Mouse (Mus musculus) midbrain, embryonic 15.5 days (tissue): ENCODE data around the gene Supt4a. TPM values are rescaled to one million over a fixed set of nuclear protein-coding genes. Genes with fewer than 3 reads are reported as not detected.

Experiments
- ATAC-seq: fragments of 200-750 bp; cut with Nextera tagmentation; replicated peaks from 2 replicates; pipeline ENCODE4 v1.8.0; 2017; ENCODE audit warnings: moderate TSS enrichment
- H3K27ac ChIP-seq: fragments of 300-500 bp; sonication (generic); 2 replicates; pipeline ENCODE4 v1.5.1; 2015; ENCODE audit warnings: mild to moderate bottlenecking, inconsistent platforms
- H3K27me3 ChIP-seq: fragments of 300-500 bp; sonication (generic); replicated peaks from 2 replicates; pipeline ENCODE4 v1.6.1; 2015; ENCODE audit warnings: inconsistent platforms
- H3K36me3 ChIP-seq: fragments of 300-500 bp; sonication (generic); replicated peaks from 2 replicates; pipeline ENCODE4 v1.6.1; 2015; ENCODE audit warnings: inconsistent platforms
- H3K4me1 ChIP-seq: fragments of 300-500 bp; sonication (generic); 2 replicates; pipeline ENCODE4 v1.6.1; 2015; ENCODE audit warnings: inconsistent platforms
- H3K4me2 ChIP-seq: fragments of 300-500 bp; sonication (generic); 2 replicates; pipeline ENCODE4 v1.6.1; 2015; ENCODE audit warnings: inconsistent platforms, mild to moderate bottlenecking, moderate library complexity
- H3K4me3 ChIP-seq: fragments of 300-500 bp; sonication (generic); 2 replicates; pipeline ENCODE4 v1.5.1; 2015; ENCODE audit warnings: mild to moderate bottlenecking, inconsistent platforms
- H3K9ac ChIP-seq: fragments of 300-500 bp; sonication (generic); 2 replicates; pipeline ENCODE4 v1.6.1; 2015; ENCODE audit warnings: mild to moderate bottlenecking, inconsistent platforms
- H3K9me3 ChIP-seq: fragments of 300-500 bp; sonication (generic); 2 replicates; pipeline ENCODE4 v1.6.1; 2016; ENCODE audit warnings: inconsistent platforms
- WGBS: fragments of 180-500 bp; shearing (Covaris S2); methylation state at CpG from one replicate; pipeline ENCODE4 v1.1.7; 2015; ENCODE audit warnings: mixed read lengths; 5-methylcytosine and 5-hydroxymethylcytosine counted together
- polyA plus RNA-seq: library from polyadenylated mRNA; unstranded; fragments of >200 nt; fragmentation: Nextera tagmentation; extraction: Ambion mirVana; gene quantifications from 2 replicates; pipeline ENCODE4 v1.2.1, GENCODE M21; 2015

Gene Supt4a
- polyA plus RNA-seq, 1 experiment from 2014 or later: 136 TPM

- no peak overlapping the region for H3K27ac ChIP-seq
- H3K4me3 ChIP-seq: no peak overlapping the region
- peaks cover 15% of the 10 kb centered on the region for H3K4me1 ChIP-seq
- no peaks in the 10 kb centered on the region for H3K27me3 ChIP-seq
- ATAC-seq: no peak
- H3K36me3 ChIP-seq: no peaks in the 10 kb centered on the region
- no peak overlapping the region for H3K9ac ChIP-seq
- no peak overlapping the region for H3K4me2 ChIP-seq
- 81% methylated on average over 18 of the region's 18 CpGs for WGBS
- H3K9me3 ChIP-seq: no peaks in the 10 kb centered on the region
Measured at GRCm38 (mm10) chr11:87728850-87729592, 8.3 kb upstream of the Supt4a start.

- peaks cover 18% of the 10 kb centered on the region for H3K4me1 ChIP-seq
- H3K27me3 ChIP-seq: no peaks in the 10 kb centered on the region
- no peak overlapping the region for H3K4me2 ChIP-seq
- H3K4me3 ChIP-seq: no peak overlapping the region
- H3K36me3 ChIP-seq: no peaks in the 10 kb centered on the region
- H3K27ac ChIP-seq: no peak overlapping the region
- H3K9ac ChIP-seq: no peak overlapping the region
- no peaks in the 10 kb centered on the region for H3K9me3 ChIP-seq
- WGBS: 87% methylated on average over 13 of the region's 13 CpGs
- no peak for ATAC-seq
Measured at GRCm38 (mm10) chr11:87729593-87730185, 7.7 kb upstream of the Supt4a start.

GRCm38 (mm10) chr11:87730652-87731310, 6.6 kb upstream of the Supt4a start:
- H3K9me3 ChIP-seq: no peaks in the 10 kb centered on the region
- peaks cover 18% of the 10 kb centered on the region for H3K4me1 ChIP-seq
- H3K4me3 ChIP-seq: no peak overlapping the region
- no peak overlapping the region for H3K4me2 ChIP-seq
- H3K27me3 ChIP-seq: no peaks in the 10 kb centered on the region
- H3K36me3 ChIP-seq: no peaks in the 10 kb centered on the region
- WGBS: 75% methylated on average over 10 of the region's 10 CpGs
- no peak overlapping the region for H3K27ac ChIP-seq
- ATAC-seq: no peak
- no peak overlapping the region for H3K9ac ChIP-seq

GRCm38 (mm10) chr11:87734346-87734745, 3.0 kb upstream of the Supt4a start:
- no peak for ATAC-seq
- H3K9me3 ChIP-seq: no peaks in the 10 kb centered on the region
- peaks cover 31% of the 10 kb centered on the region for H3K4me1 ChIP-seq
- peak overlapping the region; percentile 41 for H3K4me2 ChIP-seq
- no peaks in the 10 kb centered on the region for H3K36me3 ChIP-seq
- no peaks in the 10 kb centered on the region for H3K27me3 ChIP-seq
- H3K9ac ChIP-seq: no peak overlapping the region
- no peak overlapping the region for H3K27ac ChIP-seq
- peak overlapping the region; percentile 9; the same call in 1 of the 2 replicates for H3K4me3 ChIP-seq
- WGBS: 54% methylated on average over 5 of the region's 5 CpGs

- no peaks in the 10 kb centered on the region for H3K9me3 ChIP-seq
- no peak for ATAC-seq
- no peak overlapping the region for H3K9ac ChIP-seq
- peaks cover 31% of the 10 kb centered on the region for H3K4me1 ChIP-seq
- 84% methylated on average over 6 of the region's 6 CpGs for WGBS
- no peak overlapping the region; the same call in 1 of the 2 replicates for H3K4me3 ChIP-seq
- H3K4me2 ChIP-seq: 0 out of 2 replicates have a peak overlapping the region, but pooled peaks have one; percentile 69
- H3K27ac ChIP-seq: no peak overlapping the region
- H3K36me3 ChIP-seq: peaks cover 9% of the 10 kb centered on the region; the same call in 1 of the 2 replicates
- H3K27me3 ChIP-seq: no peaks in the 10 kb centered on the region
Measured at GRCm38 (mm10) chr11:87735691-87736090, 1.7 kb upstream of the Supt4a start.

GRCm38 (mm10) chr11:87736647-87737134, 661 bp upstream of the Supt4a start:
- Histone ChIP-seq H3K27ac (peak overlapping the region; percentile 70), H3K36me3 (peaks cover 9% of the 10 kb centered on the region; the same call in 1 of the 2 replicates), H3K9ac (peak overlapping the region; percentile 47), H3K27me3 (no peaks in the 10 kb centered on the region), H3K4me1 (peaks cover 31% of the 10 kb centered on the region), H3K4me3 (peak overlapping the region; percentile 48), H3K4me2 (peak overlapping the region; percentile 69), H3K9me3 (no peaks in the 10 kb centered on the region)
- 2% methylated on average over 31 of the region's 31 CpGs for WGBS
- ATAC-seq: peak; percentile 67

GRCm38 (mm10) chr11:87743691-87744090, 6.3 kb downstream of the Supt4a start:
- Histone ChIP-seq H3K4me1 (no peaks in the 10 kb centered on the region), H3K27me3 (no peaks in the 10 kb centered on the region), H3K4me2 (no peak overlapping the region), H3K27ac (no peak overlapping the region), H3K9ac (no peak overlapping the region), H3K4me3 (no peak overlapping the region), H3K36me3 (peaks cover 33% of the 10 kb centered on the region), H3K9me3 (no peaks in the 10 kb centered on the region)
- 88% methylated on average over 3 of the region's 3 CpGs for WGBS
- no peak for ATAC-seq

GRCm38 (mm10) chr11:87744964-87745363, 7.6 kb downstream of the Supt4a start:
- no peak overlapping the region for H3K4me3 ChIP-seq
- no peak for ATAC-seq
- no peak overlapping the region for H3K9ac ChIP-seq
- no peaks in the 10 kb centered on the region for H3K4me1 ChIP-seq
- 88% methylated on average over 4 of the region's 4 CpGs for WGBS
- no peaks in the 10 kb centered on the region for H3K27me3 ChIP-seq
- H3K36me3 ChIP-seq: peaks cover 28% of the 10 kb centered on the region
- H3K27ac ChIP-seq: no peak overlapping the region
- no peak overlapping the region for H3K4me2 ChIP-seq
- H3K9me3 ChIP-seq: no peaks in the 10 kb centered on the region

- WGBS: 80% methylated on average over 9 of the region's 9 CpGs
- no peak overlapping the region for H3K9ac ChIP-seq
- H3K4me3 ChIP-seq: no peak overlapping the region
- no peaks in the 10 kb centered on the region for H3K9me3 ChIP-seq
- H3K4me1 ChIP-seq: no peaks in the 10 kb centered on the region
- H3K4me2 ChIP-seq: no peak overlapping the region
- H3K27me3 ChIP-seq: no peaks in the 10 kb centered on the region
- no peak overlapping the region for H3K27ac ChIP-seq
- peaks cover 24% of the 10 kb centered on the region for H3K36me3 ChIP-seq
- no peak for ATAC-seq
Measured at GRCm38 (mm10) chr11:87745632-87746555, 8.5 kb downstream of the Supt4a start.

- no peak overlapping the region for H3K27ac ChIP-seq
- ATAC-seq: no peak
- no peaks in the 10 kb centered on the region for H3K4me1 ChIP-seq
- no peaks in the 10 kb centered on the region for H3K27me3 ChIP-seq
- 97% methylated on average over 3 of the region's 5 CpGs for WGBS
- no peak overlapping the region for H3K4me3 ChIP-seq
- no peak overlapping the region for H3K9ac ChIP-seq
- H3K4me2 ChIP-seq: no peak overlapping the region
- no peaks in the 10 kb centered on the region for H3K9me3 ChIP-seq
- peaks cover 20% of the 10 kb centered on the region for H3K36me3 ChIP-seq
Measured at GRCm38 (mm10) chr11:87747312-87747711, 10.0 kb downstream of the Supt4a start.

- Histone ChIP-seq H3K27me3 (no peaks in the 10 kb centered on the region), H3K27ac (no peak overlapping the region), H3K4me3 (no peak overlapping the region), H3K4me2 (no peak overlapping the region), H3K36me3 (peaks cover 17% of the 10 kb centered on the region), H3K4me1 (no peaks in the 10 kb centered on the region), H3K9me3 (no peaks in the 10 kb centered on the region), H3K9ac (no peak overlapping the region)
- 94% methylated on average over 7 of the region's 7 CpGs for WGBS
- no peak for ATAC-seq
Measured at GRCm38 (mm10) chr11:87747716-87748115, 10.4 kb downstream of the Supt4a start.
